Mouse (Mus musculus) bone marrow, adult 2 months (tissue): ENCODE measurements around the gene Mmp7.

Experiments used
- CTCF ChIP-seq: fragments of 200-500 bp; IDR thresholded peaks from 2 replicates; pipeline ENCODE4 v1.5.1; 2011; ENCODE audit warnings: low read length, control low read depth; ENCODE audit not compliant: control insufficient read depth, insufficient read depth
- POLR2A ChIP-seq: fragments of 200-500 bp; IDR thresholded peaks from 2 replicates; pipeline ENCODE4 v1.6.1; 2011; ENCODE audit warnings: low read depth, mild to moderate bottlenecking, control low read depth, low read length, borderline replicate concordance; ENCODE audit not compliant: control insufficient read depth

GRCm38 (mm10) chr9:7728997-7729396, 37.1 kb downstream of the Mmp7 start:
- TF ChIP-seq CTCF (no peak), POLR2A (no peak)
